Mouse (Mus musculus) lung, postnatal 0 days (tissue): ENCODE data around the gene Lztr1.

Experiments used
- CTCF ChIP-seq: IDR thresholded peaks from 2 replicates; pipeline ENCODE4 v1.5.1; 2016; ENCODE audit warnings: antibody characterized with exemption, mild to moderate bottlenecking
- EP300 ChIP-seq: IDR thresholded peaks from 2 replicates; pipeline ENCODE4 v1.6.1; 2016; ENCODE audit warnings: antibody characterized with exemption, mild to moderate bottlenecking, control low read depth

GRCm38 (mm10) chr16:17460254-17460653, 48.2 kb upstream of the Lztr1 start:
- no peak for TF ChIP-seq EP300
- peak; percentile 69 for TF ChIP-seq CTCF
